Mouse (Mus musculus): ENCODE results near the gene Wdr60. TPM values are rescaled to one million over a fixed set of nuclear protein-coding genes. Genes with fewer than 3 reads are reported as not detected.

Wdr60 gene
- polyA plus RNA-seq, 1 experiment = 27.8 TPM

GRCm38 (mm10) chr12:116194641-116195040 is 68.2 kb downstream of the Wdr60 start:
- DNase-seq (ENCODE audit: extremely low spot score in 1 of 2, low spot score in 1 of 2) = no peak

- no peak for DNase-seq (ENCODE audit: extremely low spot score in 1 of 2, low spot score in 1 of 2)
Measured at GRCm38 (mm10) chr12:116193952-116194351, 68.9 kb downstream of the Wdr60 start.

GRCm38 (mm10) chr12:116183212-116183935 is 79.4 kb downstream of the Wdr60 start:
- DNase-seq (ENCODE audit: extremely low spot score in 1 of 2, low spot score in 1 of 2) = no peak

GRCm38 (mm10) chr12:116182376-116182775 is 80.4 kb downstream of the Wdr60 start:
- no peak for DNase-seq (ENCODE audit: extremely low spot score in 1 of 2, low spot score in 1 of 2)

GRCm38 (mm10) chr12:116181436-116182050 is 81.3 kb downstream of the Wdr60 start:
- DNase-seq (ENCODE audit: extremely low spot score in 1 of 2, low spot score in 1 of 2) = no peak

- DNase-seq (ENCODE audit: extremely low spot score in 1 of 2, low spot score in 1 of 2) = no peak
Measured at GRCm38 (mm10) chr12:116176930-116177329, 85.9 kb downstream of the Wdr60 start.

GRCm38 (mm10) chr12:116169666-116170065 is 93.2 kb downstream of the Wdr60 start:
- no peak for DNase-seq (ENCODE audit: extremely low spot score in 1 of 2, low spot score in 1 of 2)

- DNase-seq (ENCODE audit: extremely low spot score in 1 of 2, low spot score in 1 of 2) = no peak
Measured at GRCm38 (mm10) chr12:116165368-116165767, 97.5 kb downstream of the Wdr60 start.

- DNase-seq (ENCODE audit: extremely low spot score in 1 of 2, low spot score in 1 of 2) = no peak
Measured at GRCm38 (mm10) chr12:116159695-116160094, 103.1 kb downstream of the Wdr60 start.

GRCm38 (mm10) chr12:116159223-116159622 is 103.6 kb downstream of the Wdr60 start:
- DNase-seq (ENCODE audit: extremely low spot score in 1 of 2, low spot score in 1 of 2) = no peak

- DNase-seq (ENCODE audit: extremely low spot score in 1 of 2, low spot score in 1 of 2) = no peak
Measured at GRCm38 (mm10) chr12:116156792-116157532, 105.9 kb downstream of the Wdr60 start.

Other genes with a start within 250 kb of the Wdr60 start
- gene Zfp386, start 215.3 kb downstream of the Wdr60 start, polyA plus RNA-seq (2012; rRNA removed) = 30.9 and 35.1 TPM in 2 replicates
- gene Vipr2, start 185.3 kb downstream of the Wdr60 start, polyA plus RNA-seq (2012; rRNA removed) = 24.5 and 25.7 TPM in 2 replicates
- gene Gm11027, start 12.4 kb upstream of the Wdr60 start, polyA plus RNA-seq (2012; rRNA removed) = not detected in 2 replicates
- 21.0 and 21.2 TPM in 2 replicates for gene Esyt2, start 18.2 kb upstream of the Wdr60 start, polyA plus RNA-seq (2012; rRNA removed)
- gene Ncapg2, start 142.4 kb upstream of the Wdr60 start, polyA plus RNA-seq (2012; rRNA removed) = 3.2 and 5.3 TPM in 2 replicates
- gene Ptprn2, start 222.7 kb upstream of the Wdr60 start, polyA plus RNA-seq (2012; rRNA removed) = 129 and 146 TPM in 2 replicates